Mouse (Mus musculus): Measurements from ENCODE around the gene Oser1.
A peak's percentile ranks its signal among the peaks of the same experiment; 100 is the strongest.

DNA sequence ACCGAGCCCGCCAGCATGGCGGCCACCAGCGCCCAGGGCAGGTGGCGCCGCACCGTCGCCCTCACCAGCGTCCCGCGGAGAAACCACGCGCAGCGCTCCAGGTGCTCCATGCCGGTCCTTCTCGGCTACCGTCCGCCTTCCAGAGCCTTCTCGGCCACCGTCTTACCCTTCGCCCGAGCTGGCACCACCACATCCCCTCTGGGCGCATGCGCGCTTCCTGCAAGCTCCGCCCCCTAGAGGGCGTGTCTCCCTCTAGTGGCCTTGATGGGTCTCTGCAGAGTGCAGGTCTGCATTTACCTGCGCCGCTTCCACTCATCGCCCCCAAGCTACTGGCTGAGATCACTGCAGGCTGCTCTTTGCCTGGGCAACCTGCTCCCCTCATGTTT, 48.0 kb upstream of the Oser1 start, which contains the start of gene Fitm2:
- peak; percentile 62 to 99 for TF ChIP-seq CTCF (conservative IDR thresholded peaks at IDR 0.05 in 1 of 2, IDR thresholded peaks at IDR 0.05 in 1 of 2; ENCODE audit: low read depth in 2 of 2, low read length in 2 of 2)
- peak; percentile 94 for TF ChIP-seq MXI1 (IDR thresholded peaks at IDR 0.05; ENCODE audit: low read depth, low read length)
- no peak for TF ChIP-seq EP300 (IDR thresholded peaks at IDR 0.05; ENCODE audit: low read length)
- peak; percentile 82 for TF ChIP-seq MYC (IDR thresholded peaks at IDR 0.05; ENCODE audit: low read depth, low read length)
- TF ChIP-seq E2F4 (IDR thresholded peaks at IDR 0.05; ENCODE audit: insufficient replicate concordance, low read depth, low read length), result no peak
- no peak for TF ChIP-seq USF1 (IDR thresholded peaks at IDR 0.05; ENCODE audit: low read depth, low read length)
- peak; percentile 58; the same call in 1 of the 2 replicates for TF ChIP-seq TBP (conservative IDR thresholded peaks at IDR 0.05; ENCODE audit: low read depth, low read length)
- no peak for TF ChIP-seq RCOR1 (conservative IDR thresholded peaks at IDR 0.05; ENCODE audit: low read depth, low read length)
- TF ChIP-seq KAT2A (IDR thresholded peaks at IDR 0.05; ENCODE audit: insufficient replicate concordance, low read length), result peak; percentile 73; the same call in 1 of the 2 replicates
- TF ChIP-seq GABPA (IDR thresholded peaks at IDR 0.05; ENCODE audit: insufficient replicate concordance, low read depth, low read length), result no peak; the same call in 1 of the 2 replicates
- TF ChIP-seq POLR2A (IDR thresholded peaks at IDR 0.05; ENCODE audit: low read depth, low read length), result peak; percentile 82
- TF ChIP-seq ZC3H11A (IDR thresholded peaks at IDR 0.05; ENCODE audit: low read depth, low read length), result no peak
- TF ChIP-seq ZNF384 (IDR thresholded peaks at IDR 0.05; ENCODE audit: low read depth, low read length), result no peak
- peak; percentile 75 for TF ChIP-seq IRF4 (IDR thresholded peaks at IDR 0.05; ENCODE audit: low read depth, low read length)

All from CH12.LX (cell line).